Mouse (Mus musculus) sigmoid colon, adult 10 weeks (tissue): ENCODE measurements around the gene Sspo. TPM values are rescaled to one million over a fixed set of nuclear protein-coding genes. Genes with fewer than 3 reads are reported as not detected.

ENCODE experiments used
- polyA plus RNA-seq: library from polyadenylated mRNA; stranded (reverse); fragments of 350-450 nt; fragmentation: Illumina TruSeq; extraction: RNeasy Lipid Tissue Mini Kit (QIAGEN cat#74804); gene quantifications from one replicate; pipeline ENCODE4 v1.2.3, GENCODE M21; 2014; ENCODE audit warnings: low read depth, low replicate concordance

Gene Sspo
- not detected for polyA plus RNA-seq

DNA sequence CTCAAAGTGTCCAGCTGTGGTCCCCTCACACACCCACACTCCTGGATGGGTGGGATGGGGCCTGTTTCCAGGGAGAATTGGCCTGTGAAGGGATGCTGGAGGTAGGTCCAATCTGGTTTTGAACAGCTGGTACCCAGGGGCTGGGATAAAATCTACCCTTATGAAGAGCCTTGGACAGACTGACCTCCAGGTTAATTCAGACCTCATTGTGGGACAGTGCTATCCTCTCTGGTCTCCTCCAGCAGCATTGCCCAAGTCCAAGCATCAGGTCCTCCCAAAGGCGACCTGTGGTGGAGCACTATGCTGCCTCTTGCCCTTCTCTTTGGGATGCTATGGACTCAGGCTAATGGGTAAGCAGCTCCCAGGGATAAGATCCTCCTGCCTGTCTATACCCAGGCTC lies at the start of gene Sspo:
Gene Sspo, plus strand, starts transcription at position 301 of the 400 bp plus-strand sequence.

DNA sequence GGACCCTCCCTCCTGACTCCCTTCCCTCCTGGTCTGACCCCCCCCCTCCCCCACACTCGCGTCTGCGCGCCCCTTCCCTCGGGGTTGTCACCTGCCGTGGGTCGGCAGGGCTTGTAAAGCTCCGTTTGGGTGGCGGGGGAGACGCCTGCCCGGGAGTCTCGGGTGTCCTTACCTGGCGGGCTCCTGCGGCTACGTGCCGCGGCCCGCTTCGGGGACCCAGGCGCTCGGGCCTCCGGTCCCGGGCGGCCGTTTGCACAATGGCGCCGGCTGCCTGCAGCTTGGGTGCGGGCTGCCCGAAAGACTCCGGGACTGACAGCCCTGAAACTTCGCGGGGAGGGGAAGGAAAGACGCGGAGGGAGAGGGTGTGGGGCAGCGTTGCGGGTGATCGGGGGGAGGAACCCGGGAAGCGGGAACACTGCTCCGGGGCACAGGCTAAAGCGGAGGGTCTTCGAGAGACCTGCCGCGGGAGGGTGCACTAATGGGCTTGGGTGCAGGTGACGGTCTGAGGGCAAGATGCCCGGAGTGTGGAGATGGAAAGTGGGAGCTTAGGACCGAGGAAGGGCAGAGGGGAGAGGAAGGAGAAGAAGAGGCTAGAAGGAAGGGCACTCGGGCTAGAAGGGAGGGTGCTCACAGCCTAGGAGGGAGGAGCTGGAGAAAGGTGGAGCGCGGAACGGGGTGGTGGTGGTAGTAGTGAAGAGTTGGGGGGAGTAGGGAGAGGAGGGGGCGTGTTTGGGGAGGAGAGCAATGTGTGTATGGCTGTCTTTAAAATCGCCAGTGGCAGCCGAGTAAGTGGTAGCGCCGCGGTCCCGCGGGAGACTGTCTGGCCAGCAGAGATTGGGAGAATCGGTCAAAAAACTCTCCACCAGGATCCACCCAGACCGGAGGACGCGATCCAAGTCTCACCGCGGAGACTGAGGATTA lies 2.6 kb upstream of the Sspo start, which contains the start of gene Zfp467:
Gene Zfp467, minus strand, starts transcription at position 645 of the 921 bp plus-strand sequence.

DNA sequence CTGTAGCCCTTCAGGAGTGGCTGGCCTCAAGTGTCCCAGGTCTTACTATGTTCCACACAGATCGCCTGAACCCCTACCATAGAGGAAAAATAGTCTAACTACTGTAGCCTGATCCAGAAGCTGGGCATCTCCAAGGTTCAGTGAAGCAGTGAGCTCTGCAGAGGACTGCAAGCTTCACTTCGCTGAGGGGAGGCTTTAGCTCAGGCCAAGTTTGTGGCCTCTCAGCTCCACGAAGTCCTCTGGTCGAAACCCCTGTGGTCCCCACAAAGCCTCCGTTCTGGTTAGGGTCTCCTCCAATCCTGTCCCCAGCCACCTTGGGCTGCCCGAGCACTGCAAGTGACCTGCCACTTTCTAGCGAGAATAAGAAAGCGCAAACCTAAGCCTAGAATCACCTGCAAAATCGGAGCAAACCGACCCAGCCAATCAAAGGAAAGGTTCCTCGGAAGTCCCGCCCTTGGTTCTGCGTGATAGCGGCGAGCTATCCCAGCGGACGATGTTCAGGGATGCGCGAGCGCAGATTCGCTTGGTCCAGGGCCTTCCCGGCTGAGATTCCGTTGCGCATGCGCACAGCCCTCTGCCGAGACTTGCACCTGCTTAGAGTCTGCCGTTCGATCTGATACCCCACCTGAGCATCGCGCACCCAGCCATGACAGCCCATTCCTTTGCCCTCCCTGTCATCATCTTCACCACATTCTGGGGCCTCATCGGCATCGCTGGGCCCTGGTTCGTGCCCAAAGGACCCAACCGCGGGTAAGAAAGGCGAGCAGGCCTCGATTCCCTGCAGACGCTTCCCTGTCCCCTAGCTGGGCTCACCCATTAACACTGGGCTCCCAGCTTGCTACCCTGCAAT lies 89.3 kb downstream of the Sspo start, which contains the start of gene Atp6v0e2:
Gene Atp6v0e2, plus strand, starts transcription at position 511 of the 850 bp plus-strand sequence.

Other genes with a start within 250 kb of the Sspo start
- 7.4 TPM for gene Krba1, start 52.6 kb upstream of the Sspo start, polyA plus RNA-seq
- gene Zfp467, start 2.4 kb upstream of the Sspo start, polyA plus RNA-seq: 31.4 TPM
- 19.8 TPM for gene Atp6v0e2, start 89.4 kb downstream of the Sspo start, polyA plus RNA-seq
- 2.8 TPM for gene Lrrc61, start 106.6 kb downstream of the Sspo start, polyA plus RNA-seq
- gene Rarres2, start 124.6 kb downstream of the Sspo start, polyA plus RNA-seq: 12.2 TPM
- not detected for gene Gm45021, start 141.4 kb downstream of the Sspo start, polyA plus RNA-seq
- 6.3 TPM for gene Repin1, start 145.7 kb downstream of the Sspo start, polyA plus RNA-seq
- not detected for gene Gm44965, start 145.7 kb downstream of the Sspo start, polyA plus RNA-seq
- gene Zfp775, start 153.8 kb downstream of the Sspo start, polyA plus RNA-seq: 0.63 TPM
- 6.2 TPM for gene AI854703, start 178.5 kb downstream of the Sspo start, polyA plus RNA-seq
- gene Gimap8, start 199.0 kb downstream of the Sspo start, polyA plus RNA-seq: 24.3 TPM
- gene Gimap9, start 227.9 kb downstream of the Sspo start, polyA plus RNA-seq: 22.6 TPM
- gene Gimap4, start 236.3 kb downstream of the Sspo start, polyA plus RNA-seq: 56.2 TPM